Mouse (Mus musculus): Measurements from ENCODE around the gene Iffo2. TPM values are rescaled to one million over a fixed set of nuclear protein-coding genes. Genes with fewer than 3 reads are reported as not detected.
A peak's percentile ranks its signal among the peaks of the same experiment; 100 is the strongest.

The Iffo2 gene
- polyA plus RNA-seq, 1 experiment from 2014 or later: 3.3 TPM

DNA sequence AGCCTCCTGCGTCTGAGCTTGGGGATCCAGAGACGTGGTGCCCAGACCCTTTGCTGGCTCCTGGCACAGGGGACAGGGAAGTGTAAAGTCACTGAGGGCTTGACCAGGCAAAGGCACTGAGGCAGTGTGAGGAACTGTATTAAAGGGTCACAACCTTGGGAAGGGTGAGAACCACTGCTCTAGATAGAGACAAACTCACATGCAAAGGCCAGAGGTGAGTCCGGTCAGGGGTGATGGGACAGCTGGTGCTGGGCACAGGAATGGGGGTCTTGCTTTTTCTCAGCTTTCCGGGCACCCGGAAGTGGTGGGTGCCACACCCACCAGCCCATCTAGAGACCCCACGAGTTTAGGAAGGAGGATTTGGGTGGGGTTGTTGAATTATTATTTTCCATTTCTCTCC, 63.0 kb downstream of the Iffo2 start:
- H3K4me1 ChIP-seq (ENCODE audit: control insufficient read depth, insufficient read depth, low read length): peaks cover 40% of the 10 kb centered on the region
- no peak overlapping the region; the same call in 1 of the 2 replicates for H3K27ac ChIP-seq (ENCODE audit: low read depth, low read length)
- no peaks in the 10 kb centered on the region for H3K36me3 ChIP-seq (ENCODE audit: control insufficient read depth, insufficient read depth, low read length)
- no peak overlapping the region for H3K9ac ChIP-seq (ENCODE audit: low read length)
- 85% methylated on average over 6 of the region's 6 CpGs for WGBS
- DNase-seq (ENCODE audit: low spot score, missing footprints): no peak
- no peaks in the 10 kb centered on the region for H3K27me3 ChIP-seq (ENCODE audit: control insufficient read depth, insufficient read depth, low read length)
- H3K4me2 ChIP-seq: no peak overlapping the region
- no peaks in the 10 kb centered on the region for H3K9me3 ChIP-seq (ENCODE audit: control insufficient read depth, low read length)
- no peak overlapping the region for H3K4me3 ChIP-seq (ENCODE audit: low read depth, low read length)
- no peak for ATAC-seq (ENCODE audit: low FRiP score)

- DNase-seq (ENCODE audit: low spot score, missing footprints) (no peak), ATAC-seq (ENCODE audit: low FRiP score) (no peak)
- Histone ChIP-seq H3K4me2 (no peak overlapping the region), H3K4me1 (ENCODE audit: control insufficient read depth, insufficient read depth, low read length) (peaks cover 47% of the 10 kb centered on the region), H3K27me3 (ENCODE audit: control insufficient read depth, insufficient read depth, low read length) (no peaks in the 10 kb centered on the region), H3K9ac (ENCODE audit: low read length) (no peak overlapping the region), H3K9me3 (ENCODE audit: control insufficient read depth, low read length) (no peaks in the 10 kb centered on the region), H3K4me3 (ENCODE audit: low read depth, low read length) (no peak overlapping the region), H3K27ac (ENCODE audit: low read depth, low read length) (no peak overlapping the region), H3K36me3 (ENCODE audit: control insufficient read depth, insufficient read depth, low read length) (no peaks in the 10 kb centered on the region)
- WGBS: 55% methylated on average over 3 of the region's 3 CpGs
These were observed 63.7 kb downstream of the Iffo2 start for GRCm38 (mm10) chr4:139594062-139594461.

DNA sequence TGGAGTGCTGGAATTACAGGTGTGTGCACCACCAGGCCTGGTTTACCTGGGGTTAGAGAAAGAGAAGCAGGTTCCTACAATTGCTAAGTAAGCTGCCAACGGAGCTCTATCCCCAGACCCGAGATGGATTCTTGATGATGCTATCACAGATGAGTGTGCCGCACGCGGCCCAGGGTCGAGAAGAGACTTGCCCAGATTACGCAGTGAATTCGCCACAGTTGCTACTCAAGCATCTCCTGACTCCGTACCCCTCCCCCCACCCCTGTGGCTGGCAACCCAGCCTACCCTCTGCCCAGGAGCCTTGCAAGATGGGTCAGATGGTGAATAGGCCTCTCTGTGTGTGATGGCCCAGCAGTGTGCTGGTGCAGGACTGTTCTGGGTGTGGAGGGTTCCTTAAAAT, 66.4 kb downstream of the Iffo2 start:
- H3K36me3 ChIP-seq (ENCODE audit: control insufficient read depth, insufficient read depth, low read length): no peaks in the 10 kb centered on the region
- DNase-seq (ENCODE audit: low spot score, missing footprints) (no peak), ATAC-seq (ENCODE audit: low FRiP score) (0 out of 2 replicates have a peak, but pooled peaks have one; percentile 11)
- H3K27me3 ChIP-seq (ENCODE audit: control insufficient read depth, insufficient read depth, low read length): no peaks in the 10 kb centered on the region
- no peak overlapping the region for H3K27ac ChIP-seq (ENCODE audit: low read depth, low read length)
- no peak overlapping the region for H3K4me2 ChIP-seq
- H3K9me3 ChIP-seq (ENCODE audit: control insufficient read depth, low read length): no peaks in the 10 kb centered on the region
- H3K4me1 ChIP-seq (ENCODE audit: control insufficient read depth, insufficient read depth, low read length): peaks cover 40% of the 10 kb centered on the region
- WGBS: 22% methylated on average over 9 of the region's 9 CpGs
- no peak overlapping the region for H3K4me3 ChIP-seq (ENCODE audit: low read depth, low read length)
- 0 out of 2 replicates have a peak overlapping the region, but pooled peaks have one; percentile 27 for H3K9ac ChIP-seq (ENCODE audit: low read length)

DNA sequence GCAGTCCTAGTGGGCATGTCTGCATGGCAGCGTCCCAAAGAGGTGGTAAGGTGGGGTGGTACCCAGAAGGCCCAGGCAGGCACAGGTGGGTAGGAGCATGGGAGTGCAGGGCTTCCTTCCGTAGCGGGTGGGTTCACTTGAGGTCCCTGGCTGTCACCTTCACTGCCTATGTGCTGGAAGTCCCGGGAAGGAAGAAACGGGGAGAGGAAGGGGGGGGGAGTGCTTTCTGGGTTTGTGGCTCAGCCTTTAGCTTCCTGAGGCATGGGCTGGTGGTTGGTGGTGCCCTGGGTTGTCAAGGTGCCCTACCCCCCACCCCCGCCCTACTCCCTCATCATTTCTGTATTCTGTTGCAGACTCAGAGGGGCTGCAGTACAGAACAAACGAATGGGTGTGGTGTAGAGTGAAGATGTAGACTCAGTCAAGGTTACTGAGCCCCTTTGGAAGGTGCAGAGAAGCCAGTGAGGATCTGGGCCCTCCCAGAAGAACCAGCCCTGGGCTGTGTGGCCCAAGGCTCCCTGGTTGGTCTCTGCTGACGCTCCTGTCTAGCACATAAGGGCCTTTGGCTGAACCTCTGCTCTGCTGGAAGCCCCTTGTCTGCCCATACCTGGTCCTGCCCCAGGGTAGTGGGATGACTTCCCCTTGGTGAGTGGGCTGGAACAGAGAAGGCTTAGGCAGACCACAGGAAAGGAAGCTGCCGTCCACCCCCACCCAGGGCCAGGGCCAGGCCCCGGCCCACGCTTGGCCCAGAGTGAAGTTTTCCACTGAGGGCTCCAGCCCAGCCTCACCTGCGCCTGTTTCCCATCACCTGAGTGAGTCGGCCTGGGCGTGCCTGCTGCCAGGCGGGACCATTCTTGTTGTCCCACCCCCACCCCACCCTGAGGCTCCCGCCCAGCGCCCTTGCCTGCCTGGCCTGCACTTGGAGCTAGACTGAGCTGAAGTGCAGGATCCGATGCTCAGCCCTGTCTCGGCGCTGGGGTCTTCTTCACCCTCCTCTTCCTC, 67.2 kb downstream of the Iffo2 start:
- ATAC-seq (ENCODE audit: low FRiP score) (no peak), DNase-seq (ENCODE audit: low spot score, missing footprints) (no peak)
- no peak overlapping the region for H3K9ac ChIP-seq (ENCODE audit: low read length)
- H3K36me3 ChIP-seq (ENCODE audit: control insufficient read depth, insufficient read depth, low read length): no peaks in the 10 kb centered on the region
- H3K4me3 ChIP-seq (ENCODE audit: low read depth, low read length): no peak overlapping the region
- no peak overlapping the region for H3K4me2 ChIP-seq
- WGBS: 64% methylated on average over 20 of the region's 20 CpGs
- peaks cover 40% of the 10 kb centered on the region for H3K4me1 ChIP-seq (ENCODE audit: control insufficient read depth, insufficient read depth, low read length)
- no peak overlapping the region for H3K27ac ChIP-seq (ENCODE audit: low read depth, low read length)
- H3K27me3 ChIP-seq (ENCODE audit: control insufficient read depth, insufficient read depth, low read length): no peaks in the 10 kb centered on the region
- H3K9me3 ChIP-seq (ENCODE audit: control insufficient read depth, low read length): no peaks in the 10 kb centered on the region

- no peaks in the 10 kb centered on the region for H3K9me3 ChIP-seq (ENCODE audit: control insufficient read depth, low read length)
- 46% methylated on average over 13 of the region's 13 CpGs for WGBS
- peaks cover 40% of the 10 kb centered on the region for H3K4me1 ChIP-seq (ENCODE audit: control insufficient read depth, insufficient read depth, low read length)
- no peaks in the 10 kb centered on the region for H3K27me3 ChIP-seq (ENCODE audit: control insufficient read depth, insufficient read depth, low read length)
- H3K4me2 ChIP-seq: 0 out of 2 replicates have a peak overlapping the region, but pooled peaks have one; percentile 36
- H3K9ac ChIP-seq (ENCODE audit: low read length): peak overlapping the region; percentile 50; the same call in 1 of the 2 replicates
- no peak for DNase-seq (ENCODE audit: low spot score, missing footprints)
- no peak overlapping the region for H3K4me3 ChIP-seq (ENCODE audit: low read depth, low read length)
- H3K27ac ChIP-seq (ENCODE audit: low read depth, low read length): peak overlapping the region; percentile 50; the same call in 1 of the 2 replicates
- no peaks in the 10 kb centered on the region for H3K36me3 ChIP-seq (ENCODE audit: control insufficient read depth, insufficient read depth, low read length)
- no peak for ATAC-seq (ENCODE audit: low FRiP score)
These were observed 68.0 kb downstream of the Iffo2 start for GRCm38 (mm10) chr4:139598356-139598755.

GRCm38 (mm10) chr4:139598950-139599518, 68.7 kb downstream of the Iffo2 start:
- Histone ChIP-seq H3K4me2 (peak overlapping the region; percentile 36), H3K9ac (ENCODE audit: low read length) (peak overlapping the region; percentile 50; the same call in 1 of the 2 replicates), H3K9me3 (ENCODE audit: control insufficient read depth, low read length) (no peaks in the 10 kb centered on the region), H3K4me1 (ENCODE audit: control insufficient read depth, insufficient read depth, low read length) (peaks cover 40% of the 10 kb centered on the region), H3K36me3 (ENCODE audit: control insufficient read depth, insufficient read depth, low read length) (no peaks in the 10 kb centered on the region), H3K27me3 (ENCODE audit: control insufficient read depth, insufficient read depth, low read length) (no peaks in the 10 kb centered on the region), H3K27ac (ENCODE audit: low read depth, low read length) (peak overlapping the region; percentile 50), H3K4me3 (ENCODE audit: low read depth, low read length) (no peak overlapping the region)
- DNase-seq (ENCODE audit: low spot score, missing footprints) (peak; percentile 95), ATAC-seq (ENCODE audit: low FRiP score) (peak; percentile 64)
- WGBS: 2% methylated on average over 12 of the region's 12 CpGs

DNA sequence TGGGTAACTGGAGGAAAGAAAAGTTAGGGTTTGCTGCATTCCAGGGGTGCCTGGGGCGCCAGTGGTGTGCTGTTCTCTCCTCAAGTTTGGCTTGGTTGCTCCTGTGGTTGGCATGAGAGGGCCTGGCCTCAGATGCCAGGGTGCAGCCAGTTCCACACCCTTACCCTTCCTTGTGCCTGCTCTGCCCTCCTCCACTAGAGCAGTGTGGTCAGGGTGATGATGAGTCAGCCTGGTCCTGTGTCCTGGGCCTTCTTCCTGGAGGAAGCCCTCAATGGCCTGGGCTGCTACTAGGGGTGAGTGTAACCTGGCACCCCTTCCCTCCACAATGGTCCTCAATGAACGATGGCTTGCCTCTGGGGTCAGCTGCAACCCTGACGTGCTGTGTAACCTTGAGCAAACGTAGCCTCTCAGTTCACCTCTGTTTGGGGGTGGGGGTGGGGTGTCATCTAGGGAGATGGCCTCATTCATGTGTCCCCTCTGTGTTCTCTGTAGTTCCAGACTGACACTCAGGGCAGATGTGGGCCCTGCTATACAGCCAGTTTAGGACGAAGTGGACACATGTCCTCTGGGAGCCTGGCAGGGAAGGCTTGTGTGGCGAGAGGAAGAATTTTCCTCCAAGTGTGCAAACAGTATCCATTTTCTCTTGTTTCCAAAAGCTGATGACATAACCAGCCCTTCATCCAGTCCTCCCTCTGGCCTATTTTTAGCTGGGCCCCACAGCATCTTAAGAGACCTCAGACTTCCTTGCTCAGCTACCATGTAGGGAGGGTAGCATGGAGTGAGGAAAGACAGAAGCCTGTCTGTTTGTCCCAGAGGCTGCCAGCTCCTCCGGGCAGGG, 71.4 kb downstream of the Iffo2 start:
- no peak for DNase-seq (ENCODE audit: low spot score, missing footprints)
- H3K4me2 ChIP-seq: no peak overlapping the region
- H3K4me1 ChIP-seq (ENCODE audit: control insufficient read depth, insufficient read depth, low read length): peaks cover 26% of the 10 kb centered on the region
- no peak overlapping the region; the same call in 1 of the 2 replicates for H3K27ac ChIP-seq (ENCODE audit: low read depth, low read length)
- H3K36me3 ChIP-seq (ENCODE audit: control insufficient read depth, insufficient read depth, low read length): no peaks in the 10 kb centered on the region; the same call in 1 of the 2 replicates
- H3K27me3 ChIP-seq (ENCODE audit: control insufficient read depth, insufficient read depth, low read length): no peaks in the 10 kb centered on the region
- no peak overlapping the region for H3K9ac ChIP-seq (ENCODE audit: low read length)
- no peaks in the 10 kb centered on the region for H3K9me3 ChIP-seq (ENCODE audit: control insufficient read depth, low read length)
- no peak for ATAC-seq (ENCODE audit: low FRiP score)
- H3K4me3 ChIP-seq (ENCODE audit: low read depth, low read length): no peak overlapping the region
- 76% methylated on average over 7 of the region's 7 CpGs for WGBS

GRCm38 (mm10) chr4:139602357-139603244, 72.3 kb downstream of the Iffo2 start, which contains the start of gene Gm21969:
Gm21969 (plus strand) TSS chr4:139603186.
- Histone ChIP-seq H3K36me3 (ENCODE audit: control insufficient read depth, insufficient read depth, low read length) (no peaks in the 10 kb centered on the region; the same call in 1 of the 2 replicates), H3K4me1 (ENCODE audit: control insufficient read depth, insufficient read depth, low read length) (peaks cover 17% of the 10 kb centered on the region), H3K27ac (ENCODE audit: low read depth, low read length) (no peak within 1 kb of the TSS; the same call in 1 of the 2 replicates), H3K27me3 (ENCODE audit: control insufficient read depth, insufficient read depth, low read length) (no peaks in the 10 kb centered on the region), H3K9ac (ENCODE audit: low read length) (no peak within 1 kb of the TSS), H3K4me2 (no peak within 1 kb of the TSS), H3K4me3 (ENCODE audit: low read depth, low read length) (no peak within 1 kb of the TSS), H3K9me3 (ENCODE audit: control insufficient read depth, low read length) (no peaks in the 10 kb centered on the region)
- ATAC-seq (ENCODE audit: low FRiP score) (no peak), DNase-seq (ENCODE audit: low spot score, missing footprints) (peak; percentile 97)
- WGBS: 57% methylated on average over 14 of the region's 14 CpGs

All from midbrain, embryonic 11.5 days (tissue).